Mouse (Mus musculus): ENCODE results near the gene Pi4kb. TPM values are rescaled to one million over a fixed set of nuclear protein-coding genes. Genes with fewer than 3 reads are reported as not detected.

The Pi4kb gene
- polyA plus RNA-seq, 1 experiment from 2014 or later = 10.5 TPM

- peaks cover 81% of the 10 kb centered on the region for H3K36me3 ChIP-seq (ENCODE audit: control insufficient read depth, insufficient read depth)
- no peak for TF ChIP-seq CTCF (IDR thresholded peaks at IDR 0.05; ENCODE audit: low read depth)
- WGBS = 91% methylated on average over 4 of the region's 4 CpGs
Measured at GRCm38 (mm10) chr3:95002569-95002968, 28.0 kb downstream of the Pi4kb start.

DNA sequence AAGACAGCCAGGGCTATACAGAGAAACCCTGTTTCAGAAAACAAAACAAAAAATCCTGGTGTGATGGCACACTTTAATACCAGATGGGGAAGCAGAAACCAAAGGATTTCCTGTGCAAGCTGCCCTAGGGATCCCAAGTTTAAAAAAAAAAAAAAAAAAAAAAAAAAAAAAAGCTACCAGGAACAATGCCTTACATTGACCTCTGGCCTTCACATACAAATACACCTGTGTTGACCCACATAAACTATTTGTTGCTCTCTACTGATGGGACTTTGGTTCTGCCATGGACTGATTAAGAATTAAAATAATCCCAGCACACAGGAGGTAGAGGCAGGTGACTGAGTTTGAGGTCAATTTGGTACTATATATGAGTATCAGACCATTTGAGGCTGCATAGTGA, 28.7 kb downstream of the Pi4kb start:
- Histone ChIP-seq H3K4me3 (ENCODE audit: low read depth, low read length) (no peak overlapping the region), H3K9ac (ENCODE audit: low read depth, low read length) (no peak overlapping the region), H3K9me3 (ENCODE audit: control insufficient read depth) (no peaks in the 10 kb centered on the region), H3K4me2 (replicated peaks; ENCODE audit: low read depth) (no peak overlapping the region), H3K4me1 (replicated peaks; ENCODE audit: control insufficient read depth, insufficient read depth, low read length) (no peaks in the 10 kb centered on the region), H3K27ac (ENCODE audit: low read depth, low read length) (no peak overlapping the region), H3K36me3 (ENCODE audit: control insufficient read depth, insufficient read depth) (peaks cover 85% of the 10 kb centered on the region), H3K27me3 (replicated peaks; ENCODE audit: control insufficient read depth, insufficient read depth, low read length) (no peaks in the 10 kb centered on the region)
- TF ChIP-seq CTCF (IDR thresholded peaks at IDR 0.05; ENCODE audit: low read depth) = no peak
- ATAC-seq = no peak

More at GRCm38 (mm10) chr3:95002569-95002968, 28.0 kb downstream of the Pi4kb start:
- Histone ChIP-seq H3K4me3 (ENCODE audit: low read depth, low read length) (no peak overlapping the region), H3K27me3 (replicated peaks; ENCODE audit: control insufficient read depth, insufficient read depth, low read length) (no peaks in the 10 kb centered on the region), H3K9me3 (ENCODE audit: control insufficient read depth) (no peaks in the 10 kb centered on the region), H3K9ac (ENCODE audit: low read depth, low read length) (no peak overlapping the region), H3K4me2 (replicated peaks; ENCODE audit: low read depth) (no peak overlapping the region), H3K27ac (ENCODE audit: low read depth, low read length) (no peak overlapping the region), H3K4me1 (replicated peaks; ENCODE audit: control insufficient read depth, insufficient read depth, low read length) (no peaks in the 10 kb centered on the region)
- no peak for ATAC-seq

GRCm38 (mm10) chr3:95005651-95006050, 31.1 kb downstream of the Pi4kb start:
- no peak for TF ChIP-seq CTCF (IDR thresholded peaks at IDR 0.05; ENCODE audit: low read depth)

GRCm38 (mm10) chr3:95007706-95008105, 33.2 kb downstream of the Pi4kb start:
- WGBS = 87% methylated on average over 9 of the region's 9 CpGs
- Histone ChIP-seq H3K27me3 (replicated peaks; ENCODE audit: control insufficient read depth, insufficient read depth, low read length) (no peaks in the 10 kb centered on the region), H3K9ac (ENCODE audit: low read depth, low read length) (no peak overlapping the region), H3K9me3 (ENCODE audit: control insufficient read depth) (no peaks in the 10 kb centered on the region), H3K4me3 (ENCODE audit: low read depth, low read length) (no peak overlapping the region), H3K36me3 (ENCODE audit: control insufficient read depth, insufficient read depth) (peaks cover 85% of the 10 kb centered on the region), H3K27ac (ENCODE audit: low read depth, low read length) (no peak overlapping the region), H3K4me1 (replicated peaks; ENCODE audit: control insufficient read depth, insufficient read depth, low read length) (no peaks in the 10 kb centered on the region), H3K4me2 (replicated peaks; ENCODE audit: low read depth) (no peak overlapping the region)
- no peak for ATAC-seq
- TF ChIP-seq CTCF (IDR thresholded peaks at IDR 0.05; ENCODE audit: low read depth) = no peak

More at GRCm38 (mm10) chr3:95005651-95006050, 31.1 kb downstream of the Pi4kb start:
- WGBS = 92% methylated on average over 3 of the region's 3 CpGs
- H3K4me3 ChIP-seq (ENCODE audit: low read depth, low read length) = no peak overlapping the region
- no peak overlapping the region for H3K27ac ChIP-seq (ENCODE audit: low read depth, low read length)
- no peaks in the 10 kb centered on the region for H3K9me3 ChIP-seq (ENCODE audit: control insufficient read depth)
- H3K4me2 ChIP-seq (replicated peaks; ENCODE audit: low read depth) = no peak overlapping the region
- ATAC-seq = no peak
- peaks cover 89% of the 10 kb centered on the region for H3K36me3 ChIP-seq (ENCODE audit: control insufficient read depth, insufficient read depth)
- H3K4me1 ChIP-seq (replicated peaks; ENCODE audit: control insufficient read depth, insufficient read depth, low read length) = no peaks in the 10 kb centered on the region
- H3K9ac ChIP-seq (ENCODE audit: low read depth, low read length) = no peak overlapping the region
- H3K27me3 ChIP-seq (replicated peaks; ENCODE audit: control insufficient read depth, insufficient read depth, low read length) = no peaks in the 10 kb centered on the region

DNA sequence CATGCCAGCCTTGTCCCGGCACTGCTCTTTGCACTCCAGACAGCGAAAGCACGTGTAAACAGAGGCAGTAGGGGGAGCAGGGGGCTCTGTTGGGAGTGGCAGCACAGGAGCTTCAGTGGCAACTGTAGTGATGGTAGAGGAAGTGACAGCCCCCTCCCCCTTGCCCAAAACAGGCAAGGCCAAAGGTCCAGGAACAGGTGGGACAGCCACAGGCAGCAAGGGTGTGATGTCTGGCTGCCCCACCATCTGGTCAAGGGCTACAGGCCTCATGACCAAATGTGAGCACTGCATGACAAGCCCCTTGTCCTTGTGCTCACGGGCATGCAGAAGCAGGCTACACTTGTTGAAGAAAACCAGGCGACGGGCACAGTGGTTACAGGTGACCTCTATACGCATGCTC, 35.9 kb downstream of the Pi4kb start:
- 80% methylated on average over 7 of the region's 7 CpGs for WGBS
- peaks cover 4% of the 10 kb centered on the region; the same call in 1 of the 2 replicates for H3K4me1 ChIP-seq (replicated peaks; ENCODE audit: control insufficient read depth, insufficient read depth, low read length)
- no peak overlapping the region for H3K4me3 ChIP-seq (ENCODE audit: low read depth, low read length)
- H3K9me3 ChIP-seq (ENCODE audit: control insufficient read depth) = no peaks in the 10 kb centered on the region
- no peaks in the 10 kb centered on the region for H3K27me3 ChIP-seq (replicated peaks; ENCODE audit: control insufficient read depth, insufficient read depth, low read length)
- no peak overlapping the region for H3K27ac ChIP-seq (ENCODE audit: low read depth, low read length)
- ATAC-seq = no peak
- H3K36me3 ChIP-seq (ENCODE audit: control insufficient read depth, insufficient read depth) = peaks cover 63% of the 10 kb centered on the region
- H3K9ac ChIP-seq (ENCODE audit: low read depth, low read length) = no peak overlapping the region
- H3K4me2 ChIP-seq (replicated peaks; ENCODE audit: low read depth) = no peak overlapping the region
- TF ChIP-seq CTCF (IDR thresholded peaks at IDR 0.05; ENCODE audit: low read depth) = no peak

GRCm38 (mm10) chr3:95012982-95013381, 38.5 kb downstream of the Pi4kb start:
- H3K9me3 ChIP-seq (ENCODE audit: control insufficient read depth) = no peaks in the 10 kb centered on the region
- no peak overlapping the region for H3K27ac ChIP-seq (ENCODE audit: low read depth, low read length)
- H3K4me1 ChIP-seq (replicated peaks; ENCODE audit: control insufficient read depth, insufficient read depth, low read length) = peaks cover 4% of the 10 kb centered on the region; the same call in 1 of the 2 replicates
- H3K9ac ChIP-seq (ENCODE audit: low read depth, low read length) = no peak overlapping the region
- no peak overlapping the region for H3K4me2 ChIP-seq (replicated peaks; ENCODE audit: low read depth)
- no peak for ATAC-seq
- TF ChIP-seq CTCF (IDR thresholded peaks at IDR 0.05; ENCODE audit: low read depth) = no peak
- no peak overlapping the region for H3K4me3 ChIP-seq (ENCODE audit: low read depth, low read length)
- no peaks in the 10 kb centered on the region for H3K27me3 ChIP-seq (replicated peaks; ENCODE audit: control insufficient read depth, insufficient read depth, low read length)
- peaks cover 40% of the 10 kb centered on the region for H3K36me3 ChIP-seq (ENCODE audit: control insufficient read depth, insufficient read depth)
- 82% methylated on average over 3 of the region's 3 CpGs for WGBS
